Mouse (Mus musculus) megakaryocyte, embryonic 14.5 days (primary cell): ENCODE results near the gene Iqcf3.

ENCODE experiments used
- FLI1 ChIP-seq: IDR thresholded peaks from 2 replicates; pipeline ENCODE4 v1.6.1; 2012; ENCODE audit warnings: low read length, inconsistent platforms, mixed read lengths
- GATA1 ChIP-seq: IDR thresholded peaks from 3 replicates; pipeline ENCODE4 v1.6.1; 2012; ENCODE audit warnings: mixed read lengths, low read length, inconsistent platforms, borderline replicate concordance

DNA sequence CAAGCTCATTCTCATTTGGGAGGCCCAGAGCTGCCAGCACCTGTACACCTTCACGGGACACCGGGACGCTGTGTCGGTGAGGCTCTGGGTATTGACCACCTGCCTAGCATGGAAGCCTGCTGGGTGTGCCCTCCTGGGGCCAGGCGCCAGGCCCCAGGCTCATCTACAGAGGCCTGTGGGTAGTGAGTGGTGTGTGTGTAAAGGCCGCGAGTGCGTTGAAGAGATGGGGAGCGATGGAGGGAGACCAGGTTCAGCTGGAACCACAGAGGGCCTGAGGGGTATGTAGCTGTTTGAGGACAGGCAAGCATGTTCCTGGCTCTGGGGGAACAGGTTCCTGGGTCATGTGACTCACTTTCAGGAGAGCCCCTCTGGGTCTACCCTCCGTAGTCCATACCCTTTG is 78.3 kb downstream of the Iqcf3 start:
- TF ChIP-seq GATA1, result no peak
- TF ChIP-seq FLI1, result no peak
